Mouse (Mus musculus) G1E (cell line): ENCODE measurements around the gene Lrrc3c.

Experiments used
- CTCF ChIP-seq: IDR thresholded peaks from 2 replicates; pipeline ENCODE4 v1.5.1; 2012; ENCODE audit warnings: low read depth, low read length, inconsistent platforms, mixed read lengths
- POLR2AphosphoS5 ChIP-seq: IDR thresholded peaks from 2 replicates; pipeline ENCODE4 v1.6.1; 2012; ENCODE audit warnings: low read depth, low read length, inconsistent platforms; ENCODE audit not compliant: insufficient replicate concordance

- TF ChIP-seq CTCF: no peak
- TF ChIP-seq POLR2AphosphoS5: no peak
These were observed 37.1 kb upstream of the Lrrc3c start for GRCm38 (mm10) chr11:98560942-98561341.
